Mouse (Mus musculus): ENCODE measurements around the gene Fam234a. TPM values are rescaled to one million over a fixed set of nuclear protein-coding genes. Genes with fewer than 3 reads are reported as not detected.
"Not testable (repeated sequence)": the region's sequence is repeated elsewhere in the genome, so short reads cannot be mapped to it uniquely, and the experiment has no call there.

Fam234a gene
- polyA plus RNA-seq, 1 experiment from 2014 or later: 44.7 TPM

- peaks cover 33% of the 10 kb centered on the region for H3K36me3 ChIP-seq
- H3K27ac ChIP-seq: no peak within 1 kb of the TSS
- 72% methylated on average over 4 of the region's 4 CpGs for WGBS
- peaks cover 26% of the 10 kb centered on the region for H3K4me1 ChIP-seq
- ATAC-seq (ENCODE audit: borderline replicate concordance, extremely low read depth, low FRiP score, low TSS enrichment): no peak
- no peak within 1 kb of the TSS; the same call in 1 of the 2 replicates for H3K9ac ChIP-seq
- H3K4me2 ChIP-seq: peak within 1 kb of the TSS; percentile 95; the same call in 1 of the 2 replicates
- no peaks in the 10 kb centered on the region for H3K9me3 ChIP-seq
- H3K27me3 ChIP-seq: peaks cover 47% of the 10 kb centered on the region
- H3K4me3 ChIP-seq: no peak within 1 kb of the TSS
These were observed 45.1 kb downstream of the Fam234a start, which contains the start of gene Pdia2 for GRCm38 (mm10) chr17:26198892-26199291. TSS of gene Pdia2 (minus strand) at chr17:26199087.

GRCm38 (mm10) chr17:26192481-26193190, 51.4 kb downstream of the Fam234a start:
- 94% methylated on average over 15 of the region's 15 CpGs for WGBS
- H3K36me3 ChIP-seq: peaks cover 82% of the 10 kb centered on the region
- H3K9me3 ChIP-seq: no peaks in the 10 kb centered on the region
- ATAC-seq (ENCODE audit: borderline replicate concordance, extremely low read depth, low FRiP score, low TSS enrichment): no peak
- no peak overlapping the region for H3K4me3 ChIP-seq
- H3K27me3 ChIP-seq: no peaks in the 10 kb centered on the region
- no peaks in the 10 kb centered on the region for H3K4me1 ChIP-seq
- no peak overlapping the region for H3K27ac ChIP-seq
- H3K4me2 ChIP-seq: no peak overlapping the region
- no peak overlapping the region for H3K9ac ChIP-seq

DNA sequence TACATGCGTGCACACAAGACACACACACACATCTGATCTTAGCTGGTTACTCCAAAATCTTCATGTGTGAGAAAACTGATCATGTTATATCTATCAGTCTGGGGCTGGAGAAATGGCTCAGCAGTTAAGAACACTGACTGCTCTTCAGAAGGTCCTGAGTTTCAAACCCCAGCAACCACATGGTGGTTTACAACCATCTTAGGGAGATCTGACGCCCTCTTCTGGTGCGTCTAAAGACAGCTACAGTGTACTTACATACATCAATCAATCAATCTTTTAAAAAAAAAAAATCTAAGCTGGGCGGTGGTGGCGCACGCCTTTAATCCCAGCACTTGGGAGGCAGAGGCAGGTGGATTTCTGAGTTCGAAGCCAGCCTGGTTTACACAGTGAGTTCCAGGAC, 52.6 kb downstream of the Fam234a start:
- not testable (repeated sequence) for H3K9ac ChIP-seq; H3K4me2 ChIP-seq; ATAC-seq (ENCODE audit: borderline replicate concordance, extremely low read depth, low FRiP score, low TSS enrichment); H3K4me1 ChIP-seq; H3K4me3 ChIP-seq; H3K9me3 ChIP-seq; H3K27me3 ChIP-seq; H3K27ac ChIP-seq
- 84% methylated on average over 7 of the region's 7 CpGs for WGBS
- peaks cover 87% of the 10 kb centered on the region for H3K36me3 ChIP-seq

- Histone ChIP-seq H3K4me3 (no peak overlapping the region), H3K4me1 (no peaks in the 10 kb centered on the region), H3K9me3 (no peaks in the 10 kb centered on the region), H3K27ac (no peak overlapping the region), H3K4me2 (no peak overlapping the region), H3K9ac (no peak overlapping the region), H3K36me3 (peaks cover 86% of the 10 kb centered on the region), H3K27me3 (no peaks in the 10 kb centered on the region)
- WGBS: 95% methylated on average over 11 of the region's 11 CpGs
- ATAC-seq (ENCODE audit: borderline replicate concordance, extremely low read depth, low FRiP score, low TSS enrichment): no peak
These were observed 55.8 kb downstream of the Fam234a start for GRCm38 (mm10) chr17:26188091-26188805.

- no peaks in the 10 kb centered on the region for H3K27me3 ChIP-seq
- no peak overlapping the region for H3K27ac ChIP-seq
- no peak overlapping the region for H3K9ac ChIP-seq
- peaks cover 86% of the 10 kb centered on the region for H3K36me3 ChIP-seq
- H3K4me3 ChIP-seq: no peak overlapping the region
- no peaks in the 10 kb centered on the region for H3K4me1 ChIP-seq
- no peak for ATAC-seq (ENCODE audit: borderline replicate concordance, extremely low read depth, low FRiP score, low TSS enrichment)
- 94% methylated on average over 5 of the region's 5 CpGs for WGBS
- no peaks in the 10 kb centered on the region for H3K9me3 ChIP-seq
- H3K4me2 ChIP-seq: no peak overlapping the region
These were observed 56.5 kb downstream of the Fam234a start for GRCm38 (mm10) chr17:26187592-26187991.

GRCm38 (mm10) chr17:26181179-26181578, 62.9 kb downstream of the Fam234a start:
- H3K27ac ChIP-seq: no peak overlapping the region
- H3K9me3 ChIP-seq: no peaks in the 10 kb centered on the region
- no peaks in the 10 kb centered on the region for H3K4me1 ChIP-seq
- H3K36me3 ChIP-seq: peaks cover 40% of the 10 kb centered on the region
- H3K4me2 ChIP-seq: no peak overlapping the region
- no peak overlapping the region for H3K9ac ChIP-seq
- 89% methylated on average over 3 of the region's 3 CpGs for WGBS
- ATAC-seq (ENCODE audit: borderline replicate concordance, extremely low read depth, low FRiP score, low TSS enrichment): no peak
- H3K4me3 ChIP-seq: no peak overlapping the region
- no peaks in the 10 kb centered on the region for H3K27me3 ChIP-seq

- Histone ChIP-seq H3K4me2 (no peak overlapping the region), H3K4me3 (no peak overlapping the region), H3K27ac (no peak overlapping the region), H3K9ac (no peak overlapping the region), H3K4me1 (no peaks in the 10 kb centered on the region), H3K36me3 (peaks cover 31% of the 10 kb centered on the region), H3K9me3 (no peaks in the 10 kb centered on the region), H3K27me3 (no peaks in the 10 kb centered on the region)
- no peak for ATAC-seq (ENCODE audit: borderline replicate concordance, extremely low read depth, low FRiP score, low TSS enrichment)
These were observed 65.4 kb downstream of the Fam234a start for GRCm38 (mm10) chr17:26178611-26179010.

- H3K4me1 ChIP-seq; ATAC-seq (ENCODE audit: borderline replicate concordance, extremely low read depth, low FRiP score, low TSS enrichment); H3K9me3 ChIP-seq; H3K27me3 ChIP-seq; H3K9ac ChIP-seq; H3K27ac ChIP-seq; H3K4me2 ChIP-seq; H3K4me3 ChIP-seq: not testable (repeated sequence)
- 85% methylated on average over 2 of the region's 2 CpGs for WGBS
- H3K36me3 ChIP-seq: peaks cover 21% of the 10 kb centered on the region
These were observed 68.8 kb downstream of the Fam234a start for GRCm38 (mm10) chr17:26175248-26175647.

GRCm38 (mm10) chr17:26168039-26168438, 76.0 kb downstream of the Fam234a start:
- Histone ChIP-seq H3K9ac (no peak overlapping the region), H3K27ac (no peak overlapping the region), H3K27me3 (no peaks in the 10 kb centered on the region), H3K4me3 (no peak overlapping the region), H3K36me3 (peaks cover 3% of the 10 kb centered on the region; the same call in 1 of the 2 replicates), H3K4me1 (no peaks in the 10 kb centered on the region), H3K9me3 (no peaks in the 10 kb centered on the region), H3K4me2 (no peak overlapping the region)
- WGBS: 62% methylated on average over 2 of the region's 2 CpGs
- no peak for ATAC-seq (ENCODE audit: borderline replicate concordance, extremely low read depth, low FRiP score, low TSS enrichment)

DNA sequence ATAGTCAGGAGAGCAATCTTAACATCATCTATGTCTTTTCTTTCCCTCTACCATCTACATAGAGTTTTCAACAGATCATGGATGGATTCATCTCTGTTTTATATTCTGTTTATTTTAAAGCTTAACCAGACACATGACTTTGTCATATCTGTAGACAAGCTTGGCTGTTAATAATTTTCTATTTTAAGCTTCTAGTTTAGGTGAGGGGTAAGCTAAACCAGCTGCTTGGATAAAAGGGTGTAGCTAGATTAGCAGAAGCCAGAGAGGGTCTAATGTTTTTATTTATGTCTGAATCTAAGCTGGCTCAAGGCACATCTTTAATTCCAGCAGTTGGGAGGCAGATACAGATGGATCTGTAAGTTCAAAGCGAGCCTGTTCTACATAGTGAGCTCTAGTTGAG, 81.3 kb downstream of the Fam234a start:
- no peaks in the 10 kb centered on the region for H3K4me1 ChIP-seq
- 73% methylated on average over 1 of the region's 1 CpGs for WGBS
- H3K27ac ChIP-seq: no peak overlapping the region
- no peak overlapping the region for H3K4me3 ChIP-seq
- no peak overlapping the region for H3K4me2 ChIP-seq
- H3K36me3 ChIP-seq: peaks cover 3% of the 10 kb centered on the region; the same call in 1 of the 2 replicates
- no peaks in the 10 kb centered on the region for H3K27me3 ChIP-seq
- H3K9ac ChIP-seq: no peak overlapping the region
- no peaks in the 10 kb centered on the region for H3K9me3 ChIP-seq
- ATAC-seq (ENCODE audit: borderline replicate concordance, extremely low read depth, low FRiP score, low TSS enrichment): no peak

All from lung, embryonic 15.5 days (tissue).